Mouse (Mus musculus): ENCODE data around the gene Mybpc3.

DNA sequence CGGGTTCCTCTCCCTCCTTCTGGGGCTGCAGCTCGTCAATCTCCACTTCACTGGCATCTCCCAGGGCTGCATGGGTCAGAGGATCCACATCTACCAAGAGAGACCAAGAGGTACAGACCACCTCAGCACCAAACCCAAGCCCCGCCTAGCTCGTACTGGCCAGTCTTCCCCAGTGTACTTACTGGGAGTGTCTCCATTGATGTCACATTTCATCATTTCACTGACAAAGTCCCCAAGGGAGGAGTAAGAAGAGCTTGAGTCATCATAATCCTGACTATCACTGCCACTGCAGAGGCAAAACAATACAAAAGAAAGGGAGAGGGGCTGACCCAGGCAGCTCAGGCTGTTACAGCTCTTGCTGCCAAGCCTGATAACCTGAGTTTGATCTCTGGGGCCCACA is 49.7 kb downstream of the Mybpc3 start:
- TF ChIP-seq CTCF (IDR thresholded peaks at IDR 0.05; ENCODE audit: insufficient read depth, low read length) (no peak), POLR2A (IDR thresholded peaks at IDR 0.05; ENCODE audit: borderline replicate concordance, extremely low read depth, low read depth, low read length) (no peak)

Measured in lung, adult 2 months (tissue).